Mouse (Mus musculus) c-Kit-positive CD71-positive TER-119-negative erythroid progenitor cells, embryonic 14.5 days (primary cell): Measurements from ENCODE around the gene Rgs3.
A peak's percentile ranks its signal among the peaks of the same experiment; 100 is the strongest.

Source experiments
- DNase-seq: peaks from one replicate; pipeline ENCODE4 v3.0.0-alpha.2; 2013; ENCODE audit warnings: low read depth

The Rgs3 gene

DNA sequence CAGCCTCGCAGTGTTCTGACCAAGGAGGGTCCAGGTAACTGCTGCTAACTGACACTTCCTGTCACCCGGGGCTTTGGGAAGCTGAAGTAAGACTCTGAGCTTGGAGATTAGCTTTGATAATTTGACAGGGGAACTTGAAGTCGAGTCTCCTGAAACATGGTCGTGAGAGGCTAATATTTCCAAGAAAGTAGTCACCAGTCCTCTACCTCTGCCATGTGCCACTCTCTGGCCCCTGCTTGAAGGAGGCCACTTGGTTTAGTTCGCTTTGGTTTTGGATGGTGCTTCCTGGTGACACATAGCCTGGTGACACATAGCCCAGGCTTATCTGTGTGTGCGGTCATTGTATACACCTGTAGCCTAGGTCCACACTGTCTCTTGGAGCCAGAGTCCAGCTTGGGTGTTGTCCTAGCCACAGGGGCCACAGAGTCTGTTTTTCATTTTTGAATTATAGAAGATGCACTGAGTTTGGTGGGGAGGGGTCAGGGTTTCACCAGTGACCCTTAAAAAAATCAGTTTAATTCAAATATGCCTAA lies at the start of gene Rgs3:
Gene Rgs3 (plus strand): TSS at position 51 of the 533 bp plus-strand sequence.
- no peak for DNase-seq

DNA sequence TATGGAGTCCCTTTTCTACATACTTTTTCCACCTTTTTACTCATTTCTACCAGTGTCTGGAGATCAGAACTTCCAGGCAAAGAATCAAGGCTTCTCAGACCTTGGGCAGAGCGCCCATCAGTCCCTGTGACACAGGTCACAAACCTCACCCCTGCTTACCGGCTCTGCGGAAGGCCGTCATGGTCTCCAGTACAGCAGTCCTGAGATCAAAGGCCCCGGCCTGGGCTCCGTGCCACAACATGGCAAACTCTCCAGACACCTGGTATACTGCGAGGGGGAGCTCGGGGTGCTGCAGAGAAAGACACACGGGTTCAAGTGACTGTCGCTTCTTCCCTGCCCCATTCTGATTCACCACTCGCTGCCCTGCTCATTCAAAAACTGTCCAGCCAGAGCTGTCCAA lies 49.7 kb upstream of the Rgs3 start:
- no peak for DNase-seq

DNA sequence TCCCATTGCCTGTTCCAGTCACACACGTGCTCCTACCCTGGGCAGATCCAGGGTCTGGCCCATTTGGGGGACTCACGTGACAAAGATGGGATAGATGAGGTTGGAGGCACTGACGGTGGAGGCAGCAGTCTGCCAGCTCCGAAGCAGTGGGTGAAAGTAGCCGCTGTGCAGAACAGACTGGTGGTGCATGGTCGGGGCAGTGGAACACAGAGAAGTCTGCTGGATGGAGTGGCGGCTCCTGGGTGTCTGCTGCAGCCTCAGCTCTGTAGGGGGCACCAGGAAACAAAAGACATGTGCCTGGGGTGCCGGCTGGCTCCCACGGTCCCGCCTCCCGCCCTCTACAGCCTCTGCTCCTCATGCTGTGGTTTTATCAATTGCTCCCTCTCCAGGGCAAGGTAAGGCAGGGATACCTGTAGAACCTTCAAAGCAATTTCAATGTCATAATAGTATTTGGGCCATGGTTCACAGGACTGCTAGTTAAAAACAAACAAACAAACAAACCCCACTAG lies 45.6 kb upstream of the Rgs3 start:
- no peak for DNase-seq

DNA sequence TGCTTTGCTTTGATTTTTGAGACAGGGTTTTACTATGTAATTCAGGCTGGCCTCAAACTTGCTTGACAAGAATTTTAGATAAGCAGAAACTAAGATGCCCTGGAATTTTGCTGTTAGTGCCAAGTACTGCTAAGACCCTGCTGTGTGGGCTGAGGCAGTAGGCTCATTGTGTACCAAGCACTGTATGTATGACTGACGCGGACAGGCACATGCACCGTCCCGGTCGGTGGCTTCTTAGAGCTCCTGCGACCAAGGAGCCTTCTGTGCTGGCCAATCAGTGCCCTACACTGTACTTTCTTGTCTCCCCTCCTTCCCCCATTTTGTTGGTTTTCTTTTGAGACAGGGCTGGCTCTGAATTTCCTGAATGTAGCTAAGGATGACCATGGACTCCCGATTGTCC lies 44.7 kb upstream of the Rgs3 start:
- no peak for DNase-seq

DNA sequence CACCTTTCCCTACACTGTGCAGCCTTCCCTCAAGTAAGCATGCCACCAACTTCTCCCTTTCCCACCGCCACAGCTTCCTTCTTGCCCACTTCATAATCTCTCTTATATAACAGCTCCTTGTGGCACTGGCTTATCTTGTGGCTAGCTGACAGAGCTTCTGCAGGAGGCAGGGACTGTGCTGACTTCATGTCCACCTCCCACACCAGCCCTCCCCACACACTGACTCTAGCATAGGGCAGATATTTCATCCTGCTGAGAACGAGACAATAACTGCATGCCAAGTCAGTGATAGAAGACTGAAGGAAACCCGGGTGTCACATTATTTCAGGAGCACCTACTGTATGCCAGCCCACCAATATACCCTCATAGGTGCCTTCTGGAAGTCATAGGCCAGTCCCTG lies 44.2 kb upstream of the Rgs3 start:
- DNase-seq, result no peak

DNA sequence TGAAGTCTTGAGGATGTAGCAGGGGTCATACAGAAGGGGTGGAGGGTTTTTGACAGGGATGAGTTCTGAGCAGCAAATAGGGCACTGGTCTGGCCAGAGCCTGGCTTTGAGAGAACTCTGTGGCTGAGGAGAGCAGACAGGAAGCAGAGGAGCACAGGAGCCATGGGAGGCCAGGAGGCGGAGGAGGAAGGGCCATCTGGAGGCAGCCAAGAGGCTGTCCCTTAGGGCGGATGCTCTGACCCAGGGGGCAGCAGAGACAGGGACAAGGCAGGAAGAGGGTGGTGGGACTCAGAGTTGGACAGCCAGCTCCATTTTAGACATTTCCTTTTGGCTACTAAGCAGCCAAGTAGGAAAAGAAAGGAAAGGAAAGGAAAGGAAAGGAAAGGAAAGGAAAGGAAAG lies 43.6 kb upstream of the Rgs3 start:
- no peak for DNase-seq

DNA sequence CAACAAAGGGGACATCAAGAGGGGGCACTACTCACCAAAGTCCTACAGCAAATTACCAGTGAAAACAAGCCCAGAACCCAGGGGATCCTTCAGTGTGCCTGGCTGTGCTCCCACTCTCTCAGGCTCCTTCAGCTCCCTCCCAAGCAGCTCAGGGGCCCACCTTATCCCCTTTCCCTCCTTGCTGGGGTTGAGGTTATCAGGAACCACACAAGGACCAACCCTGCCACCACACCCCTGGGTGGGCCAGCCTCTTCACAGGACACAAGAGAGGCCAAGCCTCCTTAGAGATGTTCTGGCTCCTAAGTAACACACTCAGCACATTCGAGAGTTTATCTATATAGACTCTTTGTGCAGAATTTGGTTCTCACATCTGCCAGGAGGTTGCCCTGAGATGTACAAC lies 43.1 kb upstream of the Rgs3 start:
- DNase-seq, result peak; percentile 100

DNA sequence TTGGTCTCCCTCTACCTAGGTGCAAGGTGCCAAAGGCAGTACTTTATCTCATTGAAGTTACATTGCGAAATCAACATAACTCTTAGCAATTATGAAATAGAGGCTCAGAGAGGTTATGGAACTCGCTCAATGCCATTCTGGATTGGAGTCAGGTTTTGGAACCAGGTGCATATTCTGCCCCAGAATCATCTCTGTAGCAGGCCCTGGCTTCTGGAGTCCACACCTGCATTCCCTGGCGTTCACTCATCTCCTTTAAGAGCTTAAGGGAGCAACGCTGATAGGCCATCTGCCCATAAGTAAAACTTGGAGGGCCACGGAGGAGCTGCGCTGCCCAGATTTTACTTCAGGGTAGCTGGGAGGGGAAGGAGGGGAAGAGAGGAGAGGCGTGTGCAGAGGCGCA lies 42.6 kb upstream of the Rgs3 start:
- no peak for DNase-seq

DNA sequence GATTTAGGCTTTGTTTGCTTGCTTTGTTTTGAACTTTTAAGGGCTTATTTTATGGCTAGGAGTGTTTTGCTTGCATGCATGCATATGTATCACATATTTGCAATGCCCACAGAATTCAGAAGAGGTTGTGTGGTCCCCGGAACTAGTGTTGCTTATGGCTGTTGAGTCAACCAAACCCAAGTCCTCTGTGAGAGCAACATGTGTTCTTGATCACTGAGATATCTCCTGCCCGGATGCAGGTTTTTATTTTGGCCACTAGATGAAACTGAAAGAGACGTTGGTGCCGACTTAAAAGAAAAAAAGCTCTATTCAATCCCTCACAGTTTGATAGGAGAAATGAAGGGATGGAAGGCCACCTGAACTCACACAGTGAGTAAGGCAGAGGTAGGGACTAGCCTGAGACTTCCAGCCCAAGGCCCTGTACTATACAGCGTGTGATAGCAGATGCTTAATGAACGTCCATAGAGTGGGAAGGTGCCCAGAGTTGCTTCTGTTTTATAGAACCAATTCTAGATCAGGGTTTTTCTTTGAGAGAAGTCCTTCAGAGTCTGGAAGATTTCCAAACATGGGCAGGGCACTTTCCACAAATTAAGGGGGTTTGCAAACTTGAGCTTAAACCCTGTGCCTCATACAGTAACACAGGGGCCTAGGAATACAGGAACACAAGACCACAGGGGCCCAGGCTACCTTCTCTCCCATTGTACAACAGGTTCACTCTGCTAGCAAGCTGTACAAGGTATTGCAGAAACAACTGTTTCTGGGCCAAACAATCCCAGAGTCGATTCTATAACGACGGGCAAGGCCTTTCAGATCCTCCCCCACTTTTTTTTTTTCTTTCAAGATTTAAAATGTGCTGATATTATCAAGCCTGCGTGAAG lies 41.9 kb upstream of the Rgs3 start:
- DNase-seq, result no peak

DNA sequence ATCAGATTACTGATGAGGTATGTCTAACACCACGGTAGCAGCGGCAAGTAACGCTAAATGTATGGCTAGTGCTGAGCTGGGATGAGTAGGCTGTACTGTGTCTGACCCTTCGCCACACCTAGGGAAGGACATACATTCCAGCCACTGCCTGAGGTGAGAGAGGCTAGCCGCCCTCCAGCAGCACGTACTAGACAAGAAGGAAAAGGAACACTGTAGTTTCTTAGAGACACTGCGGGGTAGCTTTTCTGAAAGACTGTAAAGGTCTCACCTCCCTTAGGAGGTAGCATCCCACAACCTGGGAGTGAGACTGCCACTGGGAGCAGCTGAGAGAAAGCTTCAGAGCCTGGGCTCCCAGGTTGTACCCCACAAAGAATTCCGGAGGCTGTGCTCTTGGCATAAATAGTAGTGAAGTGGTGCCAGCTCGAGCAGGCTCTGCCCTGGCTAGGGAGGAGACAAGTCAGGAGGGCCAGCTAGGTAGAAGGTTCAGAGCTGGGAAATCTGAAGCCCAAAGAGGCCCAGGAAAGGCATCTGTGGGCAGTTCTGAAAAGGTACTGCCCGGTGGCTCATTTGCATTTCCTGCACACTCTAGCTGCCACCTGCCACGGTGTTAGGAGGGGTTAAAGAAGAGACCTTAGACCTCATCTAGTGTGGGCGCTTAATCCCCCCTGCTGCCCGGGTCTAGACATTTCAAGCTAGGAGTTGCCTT lies 41.1 kb upstream of the Rgs3 start:
- DNase-seq, result no peak

DNA sequence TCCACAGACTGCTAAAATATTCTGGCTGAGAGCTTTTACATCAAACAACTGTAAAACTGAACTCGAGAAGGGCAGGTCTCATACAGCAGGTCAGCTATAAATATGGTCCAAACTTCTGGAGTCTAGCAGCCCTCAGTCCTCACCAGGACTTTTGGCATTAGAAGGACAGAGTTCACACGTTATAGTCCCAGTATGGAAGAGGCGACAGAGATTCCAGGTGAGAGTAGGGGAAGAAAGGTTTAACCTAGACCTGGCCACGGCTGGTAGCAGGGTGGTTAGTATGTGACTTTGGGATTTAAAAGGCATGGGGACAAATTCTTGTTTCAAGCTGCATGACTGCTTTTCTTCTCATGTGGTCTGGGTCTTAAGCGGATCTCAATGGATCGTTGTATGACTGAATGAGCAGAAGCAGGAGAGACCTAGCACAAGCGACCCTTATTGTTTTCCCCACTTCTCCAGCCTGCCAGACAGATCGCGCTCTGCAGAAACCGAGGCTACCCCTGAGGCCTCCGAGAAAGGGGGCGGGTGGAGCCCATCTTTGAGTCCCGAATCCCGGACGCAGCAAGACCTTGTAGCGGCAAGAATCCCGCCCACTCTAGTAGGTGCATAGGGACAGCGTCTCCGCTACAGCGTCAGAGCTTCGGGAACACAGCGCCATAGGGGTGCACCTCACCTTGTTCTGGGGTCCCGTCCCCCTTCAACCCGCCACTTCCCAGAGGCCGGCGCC lies 40.4 kb upstream of the Rgs3 start:
- DNase-seq, result peak; percentile 70

DNA sequence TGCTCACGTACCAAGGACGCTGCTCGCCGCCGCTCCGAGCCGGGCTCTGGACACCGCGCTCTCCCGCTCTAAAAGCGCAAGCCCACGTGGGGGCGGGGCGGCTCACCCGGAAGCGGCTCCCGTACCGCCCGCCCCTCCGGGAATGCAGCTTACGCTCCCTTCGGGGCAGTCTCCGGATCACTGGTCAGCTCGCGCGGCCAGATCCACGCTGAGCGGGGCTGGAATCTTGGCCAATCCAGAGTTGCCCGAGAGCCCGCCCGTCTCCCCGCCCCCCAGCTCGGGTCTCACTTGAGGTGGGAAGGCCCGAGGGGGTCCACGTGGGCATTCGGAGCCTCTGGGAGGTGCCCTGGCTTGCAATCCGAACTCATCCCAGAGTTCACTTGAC lies 39.8 kb upstream of the Rgs3 start, which contains the start of gene Alad:
Gene Alad (minus strand): TSS at position 70 of the 385 bp plus-strand sequence.
- DNase-seq, result peak; percentile 90

DNA sequence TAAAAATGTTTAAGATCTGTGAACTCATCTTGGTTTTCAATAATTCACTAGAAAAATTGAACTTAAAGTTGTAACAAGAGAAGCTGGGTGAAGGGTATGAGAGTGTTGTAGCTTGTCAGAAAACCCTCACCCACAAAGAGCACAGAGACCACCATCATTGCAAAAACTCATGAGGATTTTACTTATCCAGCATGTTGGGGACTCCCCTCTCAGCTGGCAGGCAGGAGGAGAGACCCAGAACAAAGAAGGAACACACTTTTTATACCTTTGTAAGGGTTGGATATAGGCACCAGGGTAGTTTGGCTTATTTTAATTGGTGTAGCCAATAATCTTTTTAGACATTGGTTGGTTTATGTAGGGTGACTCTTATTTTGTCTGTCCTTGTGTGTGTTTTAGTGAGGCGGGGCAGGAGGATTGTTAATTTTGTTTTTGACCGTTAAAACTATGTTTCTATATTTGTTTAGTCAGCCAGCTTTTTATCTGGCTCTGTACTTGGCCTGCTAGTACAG lies 38.7 kb upstream of the Rgs3 start:
- DNase-seq, result no peak

DNA sequence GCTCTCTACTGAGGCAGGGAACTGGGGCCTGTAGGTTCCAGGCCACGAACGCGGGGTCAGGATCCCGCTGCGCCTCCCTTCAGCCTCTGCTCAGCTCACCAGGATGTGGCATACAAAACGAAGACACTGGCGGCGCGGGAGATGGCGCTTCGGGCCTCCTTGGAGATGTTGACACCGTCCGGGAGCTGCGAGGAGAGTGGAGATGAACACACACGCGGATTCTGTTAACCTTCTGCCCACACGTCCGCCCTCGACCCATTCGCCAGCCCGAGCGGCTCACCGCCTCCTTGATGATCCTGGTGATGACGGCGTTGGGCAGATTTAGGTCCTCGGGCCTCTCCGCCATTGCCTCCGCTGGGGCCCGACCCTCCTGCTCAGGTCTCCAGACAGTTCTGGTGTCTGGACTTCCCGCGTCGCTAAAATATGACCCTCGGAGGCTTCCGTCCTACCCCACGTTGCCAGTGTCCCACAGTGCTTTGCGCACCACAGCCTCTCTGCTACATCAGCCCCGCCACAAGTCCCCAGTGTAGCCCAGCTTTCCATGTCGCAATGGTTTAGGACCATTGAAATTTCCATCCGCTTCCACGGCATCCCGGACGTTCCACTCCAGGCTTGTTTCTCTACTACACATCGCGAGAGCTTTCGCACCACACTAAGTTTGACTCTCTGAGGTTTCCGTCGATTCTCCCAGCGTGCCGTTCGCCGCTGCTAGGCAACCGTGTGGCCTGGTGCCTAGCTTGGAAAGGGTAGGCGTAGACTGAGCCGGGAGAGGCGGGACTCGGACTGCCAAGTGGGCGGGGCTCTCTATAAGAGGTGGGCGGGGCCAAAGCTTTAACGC lies 34.8 kb upstream of the Rgs3 start, which contains the start of the genes Pole3 and 4933430I17Rik:
Gene Pole3 (minus strand): TSS at position 418 of the 838 bp plus-strand sequence.
Gene 4933430I17Rik (plus strand): TSS at position 719 of the 838 bp plus-strand sequence.
- peak; percentile 98 for DNase-seq

DNA sequence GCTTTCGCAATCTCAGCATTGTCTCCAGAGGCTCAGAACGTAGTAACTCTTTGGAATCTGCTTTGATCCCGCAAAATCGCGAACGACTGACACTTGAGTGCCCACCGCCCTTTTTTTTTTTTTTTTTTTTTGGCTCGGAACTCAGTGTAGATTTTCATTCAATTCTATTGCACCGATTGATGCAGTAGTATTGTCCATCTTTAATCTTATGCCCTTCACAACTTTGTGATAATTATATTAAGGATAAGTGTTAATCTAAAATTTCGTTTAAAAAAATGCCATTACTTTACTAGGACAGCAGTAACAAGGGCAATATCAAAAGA lies 34.2 kb upstream of the Rgs3 start:
- DNase-seq, result no peak

DNA sequence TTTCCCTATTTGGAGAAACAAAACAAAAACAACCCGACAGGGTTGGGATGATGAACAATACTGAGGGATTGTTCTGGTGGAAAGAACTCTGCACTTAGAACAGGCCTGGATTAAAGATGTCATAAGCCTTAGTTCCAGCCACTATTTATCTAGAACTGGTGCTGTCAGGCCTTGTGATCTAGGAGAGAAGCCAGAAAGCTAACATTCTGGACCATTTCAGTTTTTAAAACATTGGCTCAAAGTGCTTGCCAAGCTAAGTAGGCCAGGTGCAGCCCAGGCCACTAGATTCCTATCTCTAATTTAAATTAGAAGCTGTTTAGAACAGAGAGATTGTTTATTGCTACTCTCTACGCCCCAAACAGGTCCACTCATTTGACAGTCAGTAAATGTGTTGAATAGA lies 33.4 kb upstream of the Rgs3 start:
- no peak for DNase-seq

DNA sequence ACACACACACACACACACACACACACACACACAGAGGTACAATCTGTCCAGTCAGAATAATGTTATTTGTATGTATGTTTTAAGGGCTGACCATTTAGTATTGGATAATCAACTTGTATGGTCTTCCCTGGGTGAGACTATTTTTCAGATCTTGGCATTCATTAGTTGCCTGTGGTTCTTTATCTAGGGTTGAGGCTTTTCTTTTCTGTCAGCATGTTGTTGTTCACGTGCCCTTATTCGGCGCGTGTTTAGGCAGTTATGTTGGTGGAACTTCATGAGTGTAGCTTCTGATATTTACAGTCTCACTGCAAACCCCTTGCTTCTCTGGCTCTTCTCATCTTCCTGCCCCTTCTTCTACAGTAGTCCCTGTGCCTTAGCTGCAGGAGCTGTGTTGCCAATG lies 32.0 kb upstream of the Rgs3 start:
- DNase-seq, result no peak

DNA sequence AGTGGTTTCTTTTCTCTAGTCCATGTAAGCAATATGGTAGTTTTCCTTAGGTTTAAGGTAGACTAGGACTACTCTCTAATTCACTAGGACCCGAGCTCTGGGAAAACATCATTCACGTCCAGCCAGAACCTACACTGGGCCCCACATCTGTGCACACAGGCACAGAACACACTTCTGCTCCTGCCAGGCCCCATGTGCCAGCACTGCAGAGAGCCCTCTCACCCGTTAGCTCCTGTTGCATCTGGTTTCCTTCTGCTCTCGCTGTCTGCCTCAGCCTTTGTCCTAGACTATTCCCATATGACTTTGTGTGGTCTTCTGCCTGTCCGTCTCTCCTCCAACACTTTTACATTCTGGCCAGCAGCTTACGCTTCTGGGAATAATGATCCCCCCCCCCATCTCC lies 25.9 kb upstream of the Rgs3 start:
- DNase-seq, result no peak

DNA sequence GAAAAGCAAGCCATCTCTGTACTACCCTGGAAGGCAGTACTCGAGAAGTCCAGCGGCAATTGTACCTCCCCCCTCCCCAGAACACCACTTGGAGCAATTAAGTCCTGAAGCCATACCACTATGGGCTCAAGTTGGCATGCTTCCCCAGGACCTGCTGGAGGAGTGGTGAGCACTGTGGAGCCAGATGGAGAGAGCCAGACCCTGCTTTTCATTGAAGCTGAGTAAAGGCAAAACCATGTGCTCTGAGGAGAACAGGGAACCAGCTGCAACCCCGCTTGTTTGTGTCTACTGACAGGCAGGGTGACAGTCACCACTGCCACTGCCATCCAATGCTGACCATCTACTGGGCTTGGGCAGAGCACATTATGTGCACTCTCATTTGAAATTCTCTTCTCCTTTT lies 17.8 kb upstream of the Rgs3 start:
- DNase-seq, result no peak

DNA sequence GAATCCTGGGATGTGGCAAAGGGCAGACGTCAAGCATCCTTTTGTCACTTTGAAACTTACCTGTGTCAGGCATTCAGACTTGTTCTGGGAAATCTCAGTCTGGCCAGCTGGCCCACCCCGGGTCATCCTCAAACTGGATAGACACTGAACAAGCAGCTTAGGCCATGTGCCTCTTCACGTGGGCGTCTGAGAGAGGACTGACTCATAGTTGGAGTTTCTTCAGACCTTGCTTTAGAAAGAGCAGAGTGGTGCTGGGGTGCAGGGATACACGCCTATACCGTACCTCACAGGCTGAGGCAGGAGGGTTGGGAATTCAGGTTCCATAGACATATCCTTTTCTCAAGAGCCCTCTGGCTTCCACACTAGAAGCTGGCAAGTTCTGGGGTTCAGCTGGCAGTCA lies 15.9 kb upstream of the Rgs3 start:
- DNase-seq, result no peak

DNA sequence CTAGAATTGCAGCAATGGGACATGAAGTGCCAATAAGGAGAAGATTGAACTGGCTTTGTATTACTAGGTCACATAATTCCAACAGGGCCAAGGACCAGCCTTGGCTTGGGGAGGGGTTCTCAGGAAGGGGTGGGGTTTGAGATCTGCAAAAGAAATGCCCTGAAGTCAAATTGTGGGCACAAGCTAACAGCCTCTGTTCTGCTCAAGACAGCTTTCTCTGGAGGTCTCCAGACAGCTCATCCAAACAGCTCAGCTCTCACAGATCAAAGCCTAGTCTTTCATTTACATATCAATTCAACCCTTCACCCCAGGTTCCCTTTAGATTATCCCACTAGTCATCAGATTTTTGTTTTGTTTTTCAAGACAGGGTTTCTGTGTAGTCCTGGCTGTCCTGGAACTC lies 14.8 kb upstream of the Rgs3 start:
- no peak for DNase-seq
